Mouse (Mus musculus) mature B cell (primary cell): ENCODE data around the gene Sctr.

Experiments
- in situ Hi-C: fragments of 300-500 bp; cut with MboI; formaldehyde crosslinking; loops from 2 replicates; pipeline ENCODE4 v1.14.3; 2019

The Sctr gene

DNA sequence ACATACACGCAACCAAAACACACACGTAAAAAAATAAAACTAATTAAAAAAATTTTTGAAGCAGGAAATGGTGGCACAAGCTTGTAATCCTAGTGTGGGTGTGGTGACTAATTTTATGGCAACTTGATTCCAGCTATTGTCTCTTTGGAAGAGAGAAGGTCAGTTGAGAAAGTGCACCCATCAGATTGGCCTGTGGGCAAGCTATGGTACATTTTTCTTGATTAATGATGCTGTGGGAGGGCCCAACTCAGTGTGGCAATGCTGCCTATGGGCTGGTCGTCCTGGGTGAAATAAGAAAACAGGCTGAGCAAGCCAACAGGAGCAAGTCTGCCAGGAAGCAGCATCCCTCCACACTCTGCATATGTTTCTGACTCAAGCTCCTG lies 94.5 kb downstream of the Sctr start:
- in situ Hi-C loops: no loop called here

DNA sequence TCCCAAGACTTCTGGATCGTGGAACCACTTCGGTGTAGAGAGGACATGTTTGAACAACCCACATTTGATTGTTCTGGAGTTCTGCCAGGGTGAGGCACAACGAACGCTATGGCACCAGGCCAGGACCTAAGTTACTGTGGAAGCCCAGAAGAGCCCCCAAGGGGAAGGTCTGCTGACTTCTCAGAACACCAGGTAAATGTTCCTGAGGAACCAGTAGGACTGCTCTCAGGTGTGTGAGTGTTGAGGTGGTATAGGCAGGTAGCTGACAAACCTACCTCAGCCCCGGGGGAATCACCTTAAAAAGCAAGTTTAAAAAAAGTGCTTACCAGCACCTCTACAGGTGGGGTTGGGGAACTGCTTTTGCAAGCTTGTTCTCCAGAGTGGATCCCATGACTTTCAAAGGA lies 98.9 kb downstream of the Sctr start:
- in situ Hi-C loops: no loop called here

DNA sequence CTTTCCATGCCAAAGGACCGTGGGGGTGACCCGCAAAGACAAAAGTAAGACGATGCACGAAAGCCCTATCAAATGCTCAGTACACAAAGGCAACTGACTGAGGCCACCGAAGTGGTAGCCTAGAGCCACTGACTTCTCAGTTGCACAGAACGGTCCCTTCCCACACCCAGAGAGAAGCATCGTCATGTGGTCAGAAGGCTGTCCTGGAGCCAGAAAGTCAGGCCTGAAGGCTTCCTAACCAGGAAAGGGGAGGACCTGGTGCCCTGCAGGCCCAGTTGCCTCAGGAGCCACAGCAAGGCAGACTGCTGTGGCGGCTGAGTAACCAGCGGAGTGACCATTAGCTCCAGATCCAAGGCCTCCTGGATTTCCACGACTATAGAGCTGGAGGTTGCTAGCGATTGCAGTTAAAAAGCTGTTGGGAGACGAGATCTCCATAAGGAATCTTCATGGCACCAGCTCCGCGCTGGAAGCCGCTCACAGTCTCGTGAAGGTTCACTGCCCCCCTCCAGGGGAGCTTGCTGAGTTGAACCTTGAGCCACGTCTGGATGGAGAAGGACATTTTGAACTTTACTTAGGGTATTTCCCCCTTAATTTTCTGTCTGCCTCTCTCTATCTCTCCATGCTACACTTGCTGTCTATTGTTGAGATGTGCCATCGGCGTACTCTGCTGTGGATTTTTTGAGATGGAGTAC lies 103.2 kb downstream of the Sctr start:
- in situ Hi-C loops: no loop called here

DNA sequence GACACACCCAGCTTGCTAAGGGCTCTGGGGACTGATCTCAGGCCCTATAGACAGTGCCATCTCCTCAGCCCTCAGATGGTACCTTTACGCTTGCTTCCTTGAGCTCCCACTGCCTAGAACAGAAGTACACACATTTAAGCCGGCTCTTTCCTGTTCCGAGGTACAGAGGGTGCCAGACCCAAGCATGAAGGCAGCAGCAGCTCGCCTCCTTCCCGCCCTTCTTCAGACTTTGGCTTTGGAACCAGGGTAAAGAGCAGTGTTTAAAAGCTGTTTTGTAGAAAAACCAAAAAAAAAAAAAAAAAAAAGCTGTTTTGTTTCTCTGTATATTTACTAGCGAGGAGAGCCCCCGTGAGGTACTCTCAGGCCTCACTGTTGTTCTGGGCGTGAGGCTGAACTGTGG lies 105.1 kb downstream of the Sctr start:
- in situ Hi-C loops: no loop called here

DNA sequence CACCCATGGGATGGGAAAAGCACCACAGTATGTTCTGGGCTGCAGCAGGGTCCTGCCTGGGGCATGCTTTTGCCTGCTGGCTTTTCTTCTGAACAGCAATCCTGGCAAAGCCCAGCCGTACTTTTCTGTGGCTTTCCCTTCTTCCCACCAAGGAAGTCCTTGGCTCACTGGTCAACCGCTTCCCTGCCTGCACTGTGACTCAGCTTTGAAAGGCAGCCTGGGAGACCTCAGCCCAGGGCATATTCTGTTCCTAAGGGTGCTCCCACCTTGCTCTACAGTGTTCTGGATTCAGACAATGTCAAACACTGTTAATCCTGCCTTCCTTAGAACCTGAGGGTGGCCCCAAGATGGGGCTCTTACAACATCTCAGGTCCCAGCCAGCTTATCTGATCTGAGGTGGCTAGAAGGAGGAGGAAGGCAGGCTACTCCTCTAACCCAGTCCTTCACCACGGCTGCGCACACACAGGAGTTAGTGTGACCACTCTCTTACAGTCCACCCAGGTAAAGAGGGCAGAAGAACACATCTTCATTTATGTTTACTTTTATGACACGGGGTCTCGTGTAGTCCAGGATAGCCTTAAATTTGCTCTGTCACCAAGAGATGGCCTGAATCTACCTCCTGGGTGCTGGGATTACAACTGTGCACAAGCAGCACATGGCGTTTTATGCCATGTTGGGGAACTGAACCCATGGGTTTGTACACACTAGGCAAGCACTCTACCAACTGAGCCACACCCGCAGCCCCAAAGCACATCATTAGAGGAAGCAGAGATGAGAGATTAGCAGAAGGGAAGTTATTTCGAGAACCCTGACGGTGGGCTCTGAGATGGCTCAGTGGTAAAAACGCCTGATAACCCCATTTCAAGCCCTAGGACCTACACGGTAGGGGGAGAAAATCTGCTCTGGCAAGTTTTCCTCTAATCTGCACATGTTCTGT lies 105.8 kb downstream of the Sctr start:
- in situ Hi-C loops: no loop called here
